Mouse (Mus musculus) CH12.LX (cell line): ENCODE measurements around the gene Car4.

Source experiments
- CHD1 ChIP-seq: IDR thresholded peaks from 2 replicates; pipeline ENCODE4 v1.6.1; 2012; ENCODE audit warnings: low read depth, low read length, improper control_type of control experiment, inconsistent platforms
- CHD2 ChIP-seq: IDR thresholded peaks from 2 replicates; pipeline ENCODE4 v1.6.1; 2011; ENCODE audit warnings: low read length, improper control_type of control experiment
- CTCF ChIP-seq, 2 experiments: IDR thresholded peaks in 1 of 2; conservative IDR thresholded peaks in 1 of 2; 2 replicates each; pipeline ENCODE4 v1.5.1; 2011 to 2012; ENCODE audit warnings: low read depth in 2 of 2, low read length in 2 of 2, improper control_type of control experiment in 1 of 2, inconsistent platforms in 1 of 2, mild to moderate bottlenecking in 1 of 2, moderate library complexity in 1 of 2
- EP300 ChIP-seq: IDR thresholded peaks from 2 replicates; pipeline ENCODE4 v1.6.1; 2011; ENCODE audit warnings: low read length, improper control_type of control experiment
- ETS1 ChIP-seq: conservative IDR thresholded peaks from 2 replicates; pipeline ENCODE4 v1.6.1; 2012; ENCODE audit warnings: low read depth, mild to moderate bottlenecking, inconsistent platforms, low read length, improper control_type of control experiment, moderate library complexity
- HCFC1 ChIP-seq: IDR thresholded peaks from 2 replicates; pipeline ENCODE4 v1.6.1; 2012; ENCODE audit warnings: low read depth, mild to moderate bottlenecking, inconsistent platforms, low read length, improper control_type of control experiment
- MAX ChIP-seq: IDR thresholded peaks from 2 replicates; pipeline ENCODE4 v1.6.1; 2011; ENCODE audit warnings: low read length, improper control_type of control experiment
- MYC ChIP-seq: IDR thresholded peaks from 2 replicates; pipeline ENCODE4 v1.6.1; 2011; ENCODE audit warnings: low read depth, mild to moderate bottlenecking, improper control_type of control experiment, low read length
- POLR2A ChIP-seq: IDR thresholded peaks from 2 replicates; pipeline ENCODE4 v1.6.1; 2011; ENCODE audit warnings: low read depth, mild to moderate bottlenecking, improper control_type of control experiment, low read length
- RAD21 ChIP-seq: IDR thresholded peaks from 2 replicates; pipeline ENCODE4 v1.6.1; 2011; ENCODE audit warnings: low read depth, mild to moderate bottlenecking, low read length, improper control_type of control experiment, moderate library complexity
- UBTF ChIP-seq: IDR thresholded peaks from 2 replicates; pipeline ENCODE4 v1.6.1; 2012; ENCODE audit warnings: low read depth, mild to moderate bottlenecking, inconsistent platforms, low read length, improper control_type of control experiment, moderate library complexity
- ZC3H11A ChIP-seq: IDR thresholded peaks from 2 replicates; pipeline ENCODE4 v1.6.1; 2012; ENCODE audit warnings: low read depth, mild to moderate bottlenecking, inconsistent platforms, low read length, improper control_type of control experiment
- ZKSCAN1 ChIP-seq: IDR thresholded peaks from 2 replicates; pipeline ENCODE4 v1.6.1; 2012; ENCODE audit warnings: low read depth, inconsistent platforms, low read length, improper control_type of control experiment, borderline replicate concordance
- ZNF384 ChIP-seq: IDR thresholded peaks from 2 replicates; pipeline ENCODE4 v1.6.1; 2012; ENCODE audit warnings: low read depth, low read length, improper control_type of control experiment, inconsistent platforms

- TF ChIP-seq EP300 (peak; percentile 76), CTCF (conservative IDR thresholded peaks at IDR 0.05 in 1 of 2, IDR thresholded peaks at IDR 0.05 in 1 of 2; ENCODE audit: low read depth in 2 of 2, low read length in 2 of 2) (no peak), ETS1 (peak; percentile 58), POLR2A (no peak), UBTF (no peak), ZC3H11A (no peak), CHD2 (no peak), RAD21 (no peak), MYC (no peak), HCFC1 (no peak), ZKSCAN1 (no peak), CHD1 (no peak), MAX (no peak), ZNF384 (no peak)
Observed at GRCm38 (mm10) chr11:85003566-85003965, 46.0 kb downstream of the Car4 start.
